Mouse (Mus musculus) kidney, embryonic 14.5 days (tissue): Measurements from ENCODE around the gene Dld. TPM values are rescaled to one million over a fixed set of nuclear protein-coding genes. Genes with fewer than 3 reads are reported as not detected.

Experiments
- ATAC-seq: fragments of 200-750 bp; cut with Nextera tagmentation; 2 replicates; pipeline ENCODE4 v1.8.0; 2017; ENCODE audit warnings: moderate number of reproducible peaks, mild to moderate bottlenecking, moderate TSS enrichment, moderate library complexity; ENCODE audit not compliant: low FRiP score, low TSS enrichment
- H3K27ac ChIP-seq: fragments of 300-500 bp; sonication (generic); 2 replicates; pipeline ENCODE4 v1.5.1; 2014; ENCODE audit warnings: low read depth, mild to moderate bottlenecking, low read length, moderate library complexity, mixed read lengths
- H3K27me3 ChIP-seq: fragments of 300-500 bp; sonication (generic); 2 replicates; pipeline ENCODE4 v1.6.1; 2014; ENCODE audit warnings: mild to moderate bottlenecking, low read length; ENCODE audit not compliant: control insufficient read depth, insufficient read depth
- H3K36me3 ChIP-seq: fragments of 300-500 bp; sonication (generic); 2 replicates; pipeline ENCODE4 v1.6.1; 2014; ENCODE audit warnings: low read length, mixed read lengths; ENCODE audit not compliant: control insufficient read depth, insufficient read depth
- H3K4me1 ChIP-seq: fragments of 300-500 bp; sonication (generic); 2 replicates; pipeline ENCODE4 v1.6.1; 2014; ENCODE audit warnings: low read length, mixed read lengths; ENCODE audit not compliant: control insufficient read depth, insufficient read depth
- H3K4me2 ChIP-seq: fragments of 300-500 bp; sonication (generic); replicated peaks from 2 replicates; pipeline ENCODE4 v1.6.1; 2014; ENCODE audit warnings: low read depth, mild to moderate bottlenecking, low read length
- H3K4me3 ChIP-seq: fragments of 300-500 bp; sonication (generic); 2 replicates; pipeline ENCODE4 v1.5.1; 2014; ENCODE audit warnings: mild to moderate bottlenecking, low read length
- H3K9ac ChIP-seq: fragments of 300-500 bp; sonication (generic); 2 replicates; pipeline ENCODE4 v1.6.1; 2014; ENCODE audit warnings: low read depth, mild to moderate bottlenecking, low read length, moderate library complexity
- H3K9me3 ChIP-seq: fragments of 300-500 bp; sonication (generic); 2 replicates; pipeline ENCODE4 v1.6.1; 2016; ENCODE audit warnings: low read length; ENCODE audit not compliant: control insufficient read depth
- WGBS: fragments of 180-500 bp; shearing (Covaris S2); extraction: QIAGEN DNeasy Blood & Tissue Kit; methylation state at CpG from one replicate; pipeline ENCODE4 v1.1.7; 2014; 5-methylcytosine and 5-hydroxymethylcytosine counted together
- polyA plus RNA-seq: library from polyadenylated mRNA; unstranded; fragments of >200 nt; fragmentation: Nextera tagmentation; extraction: Ambion mirVana; gene quantifications from 2 replicates; pipeline ENCODE4 v1.2.1, GENCODE M21; 2014

Dld gene
- polyA plus RNA-seq, 1 experiment from 2014 or later: 145 TPM

GRCm38 (mm10) chr12:31300276-31300675 is 51.0 kb downstream of the Dld start:
- Histone ChIP-seq H3K4me3 (no peak overlapping the region), H3K9me3 (no peaks in the 10 kb centered on the region), H3K27me3 (no peaks in the 10 kb centered on the region), H3K4me1 (peaks cover 14% of the 10 kb centered on the region), H3K4me2 (no peak overlapping the region), H3K9ac (no peak overlapping the region), H3K36me3 (peaks cover 91% of the 10 kb centered on the region), H3K27ac (no peak overlapping the region)
- ATAC-seq: no peak
- WGBS: 93% methylated on average over 9 of the region's 9 CpGs

- no peak overlapping the region for H3K9ac ChIP-seq
- H3K27me3 ChIP-seq: no peaks in the 10 kb centered on the region
- WGBS: 80% methylated on average over 14 of the region's 14 CpGs
- H3K36me3 ChIP-seq: peaks cover 90% of the 10 kb centered on the region
- no peak overlapping the region for H3K4me3 ChIP-seq
- H3K9me3 ChIP-seq: no peaks in the 10 kb centered on the region
- no peak overlapping the region for H3K27ac ChIP-seq
- no peak overlapping the region for H3K4me2 ChIP-seq
- peaks cover 20% of the 10 kb centered on the region for H3K4me1 ChIP-seq
- ATAC-seq: no peak
Measured at GRCm38 (mm10) chr12:31299676-31300197, 51.5 kb downstream of the Dld start.

- no peaks in the 10 kb centered on the region for H3K27me3 ChIP-seq
- H3K4me3 ChIP-seq: no peak overlapping the region
- H3K9ac ChIP-seq: no peak overlapping the region
- WGBS: 92% methylated on average over 3 of the region's 3 CpGs
- ATAC-seq: no peak
- no peaks in the 10 kb centered on the region for H3K9me3 ChIP-seq
- peaks cover 26% of the 10 kb centered on the region for H3K4me1 ChIP-seq
- no peak overlapping the region for H3K27ac ChIP-seq
- peaks cover 86% of the 10 kb centered on the region for H3K36me3 ChIP-seq
- no peak overlapping the region for H3K4me2 ChIP-seq
Measured at GRCm38 (mm10) chr12:31299126-31299525, 52.1 kb downstream of the Dld start.

GRCm38 (mm10) chr12:31298530-31298929 is 52.7 kb downstream of the Dld start:
- H3K4me1 ChIP-seq: peaks cover 30% of the 10 kb centered on the region
- H3K27me3 ChIP-seq: no peaks in the 10 kb centered on the region
- no peak overlapping the region for H3K4me2 ChIP-seq
- no peaks in the 10 kb centered on the region for H3K9me3 ChIP-seq
- H3K36me3 ChIP-seq: peaks cover 84% of the 10 kb centered on the region
- 91% methylated on average over 8 of the region's 8 CpGs for WGBS
- no peak overlapping the region for H3K27ac ChIP-seq
- no peak overlapping the region for H3K4me3 ChIP-seq
- ATAC-seq: no peak
- H3K9ac ChIP-seq: no peak overlapping the region

GRCm38 (mm10) chr12:31298122-31298521 is 53.1 kb downstream of the Dld start:
- Histone ChIP-seq H3K4me3 (no peak overlapping the region), H3K36me3 (peaks cover 84% of the 10 kb centered on the region), H3K4me2 (no peak overlapping the region), H3K9ac (no peak overlapping the region), H3K27me3 (no peaks in the 10 kb centered on the region), H3K27ac (no peak overlapping the region), H3K4me1 (peaks cover 34% of the 10 kb centered on the region), H3K9me3 (no peaks in the 10 kb centered on the region)
- WGBS: 88% methylated on average over 4 of the region's 4 CpGs
- ATAC-seq: no peak

- Histone ChIP-seq H3K27ac (peak overlapping the region; percentile 6; the same call in 1 of the 2 replicates), H3K9ac (no peak overlapping the region), H3K36me3 (peaks cover 76% of the 10 kb centered on the region), H3K4me3 (no peak overlapping the region), H3K9me3 (no peaks in the 10 kb centered on the region), H3K4me1 (peaks cover 43% of the 10 kb centered on the region), H3K4me2 (no peak overlapping the region), H3K27me3 (no peaks in the 10 kb centered on the region)
- ATAC-seq: no peak
- 56% methylated on average over 4 of the region's 4 CpGs for WGBS
Measured at GRCm38 (mm10) chr12:31296097-31296496, 55.2 kb downstream of the Dld start.

GRCm38 (mm10) chr12:31295505-31295904 is 55.7 kb downstream of the Dld start:
- no peak overlapping the region for H3K4me2 ChIP-seq
- H3K36me3 ChIP-seq: peaks cover 76% of the 10 kb centered on the region
- no peak overlapping the region for H3K9ac ChIP-seq
- peak; percentile 68; the same call in 1 of the 2 replicates for ATAC-seq
- 5% methylated on average over 3 of the region's 3 CpGs for WGBS
- H3K4me3 ChIP-seq: no peak overlapping the region
- H3K27me3 ChIP-seq: no peaks in the 10 kb centered on the region
- peak overlapping the region; percentile 67; the same call in 1 of the 2 replicates for H3K27ac ChIP-seq
- peaks cover 43% of the 10 kb centered on the region for H3K4me1 ChIP-seq
- H3K9me3 ChIP-seq: no peaks in the 10 kb centered on the region

GRCm38 (mm10) chr12:31294996-31295395 is 56.3 kb downstream of the Dld start:
- Histone ChIP-seq H3K4me1 (peaks cover 43% of the 10 kb centered on the region), H3K4me3 (no peak overlapping the region), H3K36me3 (peaks cover 76% of the 10 kb centered on the region), H3K27ac (peak overlapping the region; percentile 67; the same call in 1 of the 2 replicates), H3K9ac (no peak overlapping the region; the same call in 1 of the 2 replicates), H3K9me3 (no peaks in the 10 kb centered on the region), H3K4me2 (peak overlapping the region; percentile 12; the same call in 1 of the 2 replicates), H3K27me3 (no peaks in the 10 kb centered on the region)
- WGBS: 39% methylated on average over 11 of the region's 11 CpGs
- no peak for ATAC-seq

- peaks cover 43% of the 10 kb centered on the region for H3K4me1 ChIP-seq
- peaks cover 73% of the 10 kb centered on the region for H3K36me3 ChIP-seq
- no peaks in the 10 kb centered on the region; the same call in 1 of the 2 replicates for H3K9me3 ChIP-seq
- 18% methylated on average over 10 of the region's 10 CpGs for WGBS
- H3K4me3 ChIP-seq: no peak overlapping the region
- H3K27me3 ChIP-seq: no peaks in the 10 kb centered on the region
- peak overlapping the region; percentile 67; the same call in 1 of the 2 replicates for H3K27ac ChIP-seq
- no peak overlapping the region for H3K4me2 ChIP-seq
- H3K9ac ChIP-seq: no peak overlapping the region
- peak; percentile 76; the same call in 1 of the 2 replicates for ATAC-seq
Measured at GRCm38 (mm10) chr12:31294526-31294925, 56.7 kb downstream of the Dld start.
